Mouse (Mus musculus) hindbrain, embryonic 16.5 days (tissue): ENCODE measurements at regions not wholly inside any gene's neighbourhood (a gene's known extent, or its start where the extent isn't known, plus 50 kb on each side); places are given as distances from the start of the nearest gene placed in this dataset.

Experiments
- ATAC-seq: fragments of 200-750 bp; cut with Nextera tagmentation; 2 replicates; pipeline ENCODE4 v1.8.0; 2017; ENCODE audit warnings: moderate TSS enrichment, moderate library complexity
- H3K27ac ChIP-seq: fragments of 300-500 bp; sonication (generic); 2 replicates; pipeline ENCODE4 v1.5.1; 2014; ENCODE audit warnings: low read depth, mild to moderate bottlenecking, control low read depth, low read length, moderate library complexity
- H3K27me3 ChIP-seq: fragments of 300-500 bp; sonication (generic); replicated peaks from 2 replicates; pipeline ENCODE4 v1.6.1; 2014; ENCODE audit warnings: low read length; ENCODE audit not compliant: control insufficient read depth, insufficient read depth
- H3K36me3 ChIP-seq: fragments of 300-500 bp; sonication (generic); 2 replicates; pipeline ENCODE4 v1.6.1; 2014; ENCODE audit warnings: mild to moderate bottlenecking, low read length, moderate library complexity, mixed read lengths; ENCODE audit not compliant: control insufficient read depth, insufficient read depth
- H3K4me1 ChIP-seq: fragments of 300-500 bp; sonication (generic); 2 replicates; pipeline ENCODE4 v1.6.1; 2014; ENCODE audit warnings: low read depth, low read length; ENCODE audit not compliant: control insufficient read depth, insufficient read depth
- H3K4me2 ChIP-seq: fragments of 300-500 bp; sonication (generic); 2 replicates; pipeline ENCODE4 v1.6.1; 2014; ENCODE audit warnings: mild to moderate bottlenecking, low read length, control low read depth, moderate library complexity
- H3K4me3 ChIP-seq: fragments of 300-500 bp; sonication (generic); 2 replicates; pipeline ENCODE4 v1.5.1; 2014; ENCODE audit warnings: mild to moderate bottlenecking, low read length, control low read depth, moderate library complexity
- H3K9ac ChIP-seq: fragments of 300-500 bp; sonication (generic); 2 replicates; pipeline ENCODE4 v1.6.1; 2014; ENCODE audit warnings: low read depth, mild to moderate bottlenecking, control low read depth, low read length, moderate library complexity
- H3K9me3 ChIP-seq: fragments of 300-500 bp; sonication (generic); 2 replicates; pipeline ENCODE4 v1.6.1; 2014; ENCODE audit warnings: mild to moderate bottlenecking, low read length, moderate library complexity; ENCODE audit not compliant: control insufficient read depth
- WGBS: fragments of 180-500 bp; shearing (Covaris S2); extraction: QIAGEN DNeasy Blood & Tissue Kit; methylation state at CpG from one replicate; pipeline ENCODE4 v1.1.7; 2014; 5-methylcytosine and 5-hydroxymethylcytosine counted together

- no peaks in the 10 kb centered on the region for H3K9me3 ChIP-seq
- no peak overlapping the region for H3K4me3 ChIP-seq
- no peak overlapping the region for H3K9ac ChIP-seq
- no peaks in the 10 kb centered on the region for H3K27me3 ChIP-seq
- WGBS = 50% methylated on average over 12 of the region's 12 CpGs
- no peaks in the 10 kb centered on the region; the same call in 1 of the 2 replicates for H3K4me1 ChIP-seq
- H3K27ac ChIP-seq = no peak overlapping the region
- H3K4me2 ChIP-seq = no peak overlapping the region
- no peak for ATAC-seq
- H3K36me3 ChIP-seq = no peaks in the 10 kb centered on the region
Observed at GRCm38 (mm10) chr11:45191392-45192189, 574.5 kb downstream of the Ebf1 start.

DNA sequence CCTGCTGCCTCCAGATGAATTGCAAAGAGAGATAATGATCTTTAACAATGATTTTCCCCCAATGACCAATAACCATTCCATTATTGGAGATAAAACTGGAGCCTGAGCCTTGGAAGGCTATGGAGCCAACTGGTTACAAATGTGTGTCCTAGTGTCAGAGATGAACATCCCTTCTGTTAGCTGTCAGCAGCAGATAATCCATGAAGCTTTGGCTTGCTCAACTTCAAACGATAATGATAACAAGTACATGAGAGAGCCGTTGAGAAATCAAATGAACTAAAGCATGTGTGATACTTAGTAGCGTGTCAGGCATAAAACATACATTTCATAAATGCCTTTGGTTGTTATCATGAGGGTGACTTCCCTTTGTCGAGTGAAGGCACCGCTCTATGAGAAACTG is 576.2 kb downstream of the Ebf1 start:
- Histone ChIP-seq H3K4me2 (no peak overlapping the region), H3K27me3 (no peaks in the 10 kb centered on the region), H3K36me3 (no peaks in the 10 kb centered on the region), H3K27ac (no peak overlapping the region), H3K4me3 (no peak overlapping the region), H3K9ac (no peak overlapping the region), H3K4me1 (no peaks in the 10 kb centered on the region; the same call in 1 of the 2 replicates), H3K9me3 (no peaks in the 10 kb centered on the region)
- 83% methylated on average over 5 of the region's 5 CpGs for WGBS
- no peak for ATAC-seq

DNA sequence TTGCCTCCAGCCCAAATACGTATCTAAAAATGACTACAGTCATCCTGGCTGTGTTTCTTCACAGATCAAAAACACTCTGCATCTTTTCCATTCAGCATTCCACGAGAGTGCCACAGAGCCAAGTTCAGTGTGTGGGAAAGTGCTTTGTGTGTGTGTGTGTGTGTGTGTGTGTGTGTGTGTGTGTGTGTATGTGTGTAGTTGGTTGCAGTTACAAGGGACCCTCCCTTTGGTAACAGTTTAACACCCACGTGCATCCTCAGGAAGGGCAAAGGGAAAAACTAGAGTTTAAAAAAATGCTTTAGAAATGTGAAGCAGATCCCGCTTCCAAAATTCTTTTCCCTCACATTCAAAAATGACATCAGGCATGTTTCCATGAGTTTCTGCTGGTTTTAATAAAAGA is 582.4 kb downstream of the Ebf1 start:
- ATAC-seq = no peak
- no peak overlapping the region for H3K4me2 ChIP-seq
- no peaks in the 10 kb centered on the region for H3K27me3 ChIP-seq
- no peak overlapping the region for H3K9ac ChIP-seq
- no peak overlapping the region for H3K27ac ChIP-seq
- 83% methylated on average over 4 of the region's 4 CpGs for WGBS
- no peak overlapping the region for H3K4me3 ChIP-seq
- no peaks in the 10 kb centered on the region for H3K36me3 ChIP-seq
- no peaks in the 10 kb centered on the region for H3K4me1 ChIP-seq
- H3K9me3 ChIP-seq = no peaks in the 10 kb centered on the region

DNA sequence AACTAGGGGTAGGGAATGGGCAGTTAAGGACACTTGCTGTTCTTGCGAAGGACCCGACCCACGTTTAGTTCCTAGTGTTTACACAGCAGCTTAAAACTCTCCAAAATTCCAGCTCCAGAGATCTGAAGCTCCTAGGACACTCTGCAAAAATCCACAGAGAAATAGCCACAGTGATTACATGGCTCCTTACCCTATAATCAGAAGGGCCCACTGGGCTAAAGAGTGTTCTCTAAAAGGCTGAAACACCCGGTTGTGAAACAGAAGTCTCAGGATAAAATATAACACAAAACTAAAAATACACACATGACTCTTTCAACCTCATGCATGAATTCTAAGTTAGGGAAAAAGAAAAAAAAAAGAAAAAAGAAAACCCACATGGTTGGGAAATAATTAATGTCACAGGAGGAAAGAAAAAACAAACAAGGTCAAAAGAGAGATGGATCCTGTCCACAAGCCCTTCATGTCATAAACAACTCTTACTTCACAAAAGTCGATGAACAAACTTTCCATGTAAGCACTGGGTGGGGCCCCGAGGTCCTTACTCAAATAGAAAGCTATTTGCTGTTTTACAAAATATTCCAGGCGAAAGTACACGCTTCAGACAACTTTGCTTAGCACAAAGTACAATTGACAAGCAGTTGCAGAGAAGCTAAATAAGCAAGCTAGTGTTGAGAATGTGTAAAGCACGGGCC is 583.7 kb downstream of the Ebf1 start:
- H3K4me3 ChIP-seq = no peak overlapping the region
- no peak overlapping the region for H3K27ac ChIP-seq
- no peak overlapping the region for H3K9ac ChIP-seq
- H3K27me3 ChIP-seq = no peaks in the 10 kb centered on the region
- WGBS = 83% methylated on average over 9 of the region's 9 CpGs
- H3K4me1 ChIP-seq = no peaks in the 10 kb centered on the region
- no peaks in the 10 kb centered on the region for H3K9me3 ChIP-seq
- H3K4me2 ChIP-seq = no peak overlapping the region
- H3K36me3 ChIP-seq = no peaks in the 10 kb centered on the region
- no peak for ATAC-seq

DNA sequence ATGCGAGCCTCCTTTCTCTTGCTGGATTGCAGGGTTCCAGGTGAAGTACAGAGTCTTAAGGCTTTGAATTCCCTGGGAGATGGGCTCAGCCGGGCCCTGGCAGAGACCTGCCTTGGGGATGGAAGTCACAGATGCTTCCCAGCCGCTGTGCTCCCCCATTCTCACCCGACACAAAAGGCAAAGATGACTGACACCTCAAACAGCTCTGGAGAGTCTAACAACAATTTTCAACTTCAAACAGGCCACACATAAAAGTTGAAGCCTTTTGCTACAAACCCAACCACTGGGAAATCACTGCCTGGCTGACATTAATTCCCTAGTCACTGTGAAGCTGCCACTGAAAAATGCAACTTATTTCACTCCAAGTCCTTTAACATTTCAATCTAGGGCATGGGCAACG is 586.3 kb downstream of the Ebf1 start:
- Histone ChIP-seq H3K9ac (no peak overlapping the region), H3K27me3 (no peaks in the 10 kb centered on the region), H3K27ac (no peak overlapping the region), H3K4me3 (no peak overlapping the region), H3K36me3 (no peaks in the 10 kb centered on the region), H3K4me1 (no peaks in the 10 kb centered on the region), H3K4me2 (no peak overlapping the region), H3K9me3 (no peaks in the 10 kb centered on the region)
- no peak for ATAC-seq
- 67% methylated on average over 5 of the region's 5 CpGs for WGBS

GRCm38 (mm10) chr11:45206611-45207525 is 589.8 kb downstream of the Ebf1 start:
- no peak overlapping the region for H3K9ac ChIP-seq
- H3K27ac ChIP-seq = no peak overlapping the region
- H3K4me3 ChIP-seq = no peak overlapping the region
- H3K4me1 ChIP-seq = no peaks in the 10 kb centered on the region
- no peaks in the 10 kb centered on the region for H3K9me3 ChIP-seq
- H3K4me2 ChIP-seq = no peak overlapping the region
- H3K36me3 ChIP-seq = no peaks in the 10 kb centered on the region
- no peaks in the 10 kb centered on the region for H3K27me3 ChIP-seq
- WGBS = 80% methylated on average over 8 of the region's 8 CpGs
- ATAC-seq = no peak

- H3K9ac ChIP-seq = no peak overlapping the region
- H3K4me3 ChIP-seq = no peak overlapping the region
- ATAC-seq = no peak
- no peak overlapping the region for H3K27ac ChIP-seq
- H3K36me3 ChIP-seq = no peaks in the 10 kb centered on the region
- H3K4me2 ChIP-seq = no peak overlapping the region
- no peaks in the 10 kb centered on the region for H3K27me3 ChIP-seq
- H3K4me1 ChIP-seq = no peaks in the 10 kb centered on the region
- no peaks in the 10 kb centered on the region for H3K9me3 ChIP-seq
- 88% methylated on average over 1 of the region's 1 CpGs for WGBS
Observed at GRCm38 (mm10) chr11:45214096-45214495, 597.0 kb downstream of the Ebf1 start.

DNA sequence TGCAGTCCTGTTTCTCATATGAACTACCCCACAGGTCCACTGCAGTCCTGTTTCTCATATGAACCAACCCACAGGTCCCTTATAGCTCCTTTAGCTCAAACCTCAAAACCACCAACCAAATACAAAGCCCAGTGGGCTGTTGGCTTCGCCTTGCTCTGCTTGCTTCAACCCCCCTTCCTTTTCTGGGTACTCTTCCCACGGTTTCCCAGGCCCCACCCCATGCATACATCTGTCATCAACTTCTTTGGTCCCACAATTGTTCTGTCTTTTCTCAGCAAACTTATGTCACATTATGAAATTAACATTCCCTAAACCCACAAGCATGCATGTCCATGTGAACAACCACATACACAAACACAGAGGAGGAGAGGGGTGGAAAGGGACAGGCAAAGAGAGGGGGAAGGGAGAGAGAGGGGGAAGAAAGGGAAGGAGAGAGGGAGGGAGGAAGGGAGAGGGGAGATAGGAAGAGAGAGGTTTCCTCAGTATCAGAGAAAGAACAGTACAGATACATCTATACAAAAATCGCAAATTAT is 599.9 kb downstream of the Ebf1 start:
- Histone ChIP-seq H3K27me3 (no peaks in the 10 kb centered on the region), H3K9me3 (no peaks in the 10 kb centered on the region)

DNA sequence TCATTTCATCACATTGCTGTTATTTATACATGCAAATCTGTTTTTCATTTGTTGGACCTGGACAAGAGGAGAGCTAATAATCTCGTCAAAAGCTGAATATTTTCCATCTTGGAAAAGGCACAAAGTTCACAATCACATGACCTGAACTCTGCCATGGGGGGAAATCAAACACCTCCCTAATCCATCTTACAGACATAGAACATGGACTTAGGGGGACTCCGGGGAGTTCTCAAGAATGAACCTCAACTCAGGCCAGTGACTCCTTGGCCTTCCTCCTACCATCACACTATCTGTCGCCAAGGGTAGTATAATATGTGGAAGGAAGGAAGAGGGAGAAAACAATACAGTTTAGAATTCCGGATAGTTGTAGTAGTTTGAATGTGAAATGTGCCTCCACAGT is 602.1 kb downstream of the Ebf1 start:
- 90% methylated on average over 4 of the region's 4 CpGs for WGBS
- Histone ChIP-seq H3K4me2 (no peak overlapping the region), H3K27ac (no peak overlapping the region), H3K36me3 (no peaks in the 10 kb centered on the region), H3K27me3 (no peaks in the 10 kb centered on the region), H3K4me3 (no peak overlapping the region), H3K4me1 (no peaks in the 10 kb centered on the region), H3K9ac (no peak overlapping the region), H3K9me3 (no peaks in the 10 kb centered on the region)
- ATAC-seq = no peak

More for the DNA sequence above, 599.9 kb downstream of the Ebf1 start:
- ATAC-seq = no peak
- H3K4me1 ChIP-seq = no peaks in the 10 kb centered on the region
- no peak overlapping the region for H3K9ac ChIP-seq
- WGBS = 72% methylated on average over 3 of the region's 3 CpGs
- H3K36me3 ChIP-seq = no peaks in the 10 kb centered on the region
- H3K4me3 ChIP-seq = no peak overlapping the region
- no peak overlapping the region for H3K4me2 ChIP-seq
- no peak overlapping the region for H3K27ac ChIP-seq
